Mouse (Mus musculus) cortical plate, adult 2 months (tissue): ENCODE measurements around the gene Gm14226.

Experiments
- CTCF ChIP-seq: fragments of 200-500 bp; IDR thresholded peaks from 2 replicates; pipeline ENCODE4 v1.5.1; 2011; ENCODE audit warnings: mild to moderate bottlenecking, control low read depth, low read length; ENCODE audit not compliant: insufficient read depth; ENCODE audit errors: extremely low read depth
- POLR2A ChIP-seq: fragments of 200-500 bp; IDR thresholded peaks from 2 replicates; pipeline ENCODE4 v1.6.1; 2011; ENCODE audit warnings: mild to moderate bottlenecking, low read length, control low read depth; ENCODE audit not compliant: insufficient read depth; ENCODE audit errors: extremely low read depth

DNA sequence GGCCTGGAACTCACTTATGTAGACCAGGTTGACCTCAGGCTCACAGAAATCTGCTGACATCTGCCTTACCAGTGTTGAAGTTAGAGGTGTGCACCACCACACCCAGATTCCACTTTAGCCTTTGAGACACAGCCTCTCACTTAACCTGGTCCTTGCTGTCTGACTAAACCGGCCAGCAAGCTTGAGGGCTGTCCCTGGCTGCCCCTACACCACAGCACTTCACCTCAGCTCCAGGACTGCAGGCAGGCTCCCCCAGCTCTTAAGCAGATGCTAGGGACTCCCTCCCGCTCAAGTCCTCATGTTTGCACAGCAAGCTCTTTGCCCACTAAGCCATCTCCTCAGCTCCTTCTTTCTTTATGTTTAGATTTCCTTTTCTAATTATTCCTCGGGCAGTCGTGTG, 21.9 kb downstream of the Gm14226 start:
- TF ChIP-seq POLR2A, result no peak
- no peak for TF ChIP-seq CTCF
